Mouse (Mus musculus) v-Abl transformed pro-B cells (cell line): ENCODE measurements around the gene Parp3.
"Not testable (repeated sequence)": the region's sequence is repeated elsewhere in the genome, so short reads cannot be mapped to it uniquely, and the experiment has no call there.

Source experiments
- in situ Hi-C, 2 experiments: fragments of 400-800 bp; cut with MboI; formaldehyde crosslinking; loops; one replicate each; pipeline ENCODE4 v1.15.1; 2025; ENCODE audit not compliant: unreplicated experiment in 2 of 2

Parp3 gene

DNA sequence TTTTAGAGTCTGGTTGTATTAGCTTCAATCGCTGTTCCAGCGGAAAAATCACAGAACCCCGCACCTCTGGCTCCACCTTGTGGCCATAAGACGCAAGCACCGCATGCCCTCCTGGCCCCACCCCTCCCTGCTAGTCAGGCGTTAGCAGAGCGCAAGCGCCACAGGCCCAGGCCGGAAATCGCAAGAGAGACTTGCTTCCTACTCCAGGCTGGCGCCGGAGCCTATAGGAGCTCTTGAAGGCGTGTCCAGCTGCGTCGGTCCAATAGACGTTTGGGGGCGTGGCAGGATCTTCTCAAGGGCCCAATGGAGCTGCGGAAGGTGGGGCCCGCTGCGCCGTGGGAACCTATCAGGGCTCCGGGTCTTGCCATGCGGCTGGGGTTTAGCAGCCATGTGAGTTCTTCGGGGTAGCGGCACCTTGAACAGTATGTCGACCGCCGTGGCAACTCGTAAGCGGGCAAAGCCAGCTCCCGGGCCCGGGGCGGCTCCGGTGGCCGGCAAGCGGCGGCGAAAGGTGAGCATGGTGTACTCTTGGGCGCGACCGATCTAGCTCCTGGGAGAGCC, at the start of gene Parp3:
Gene Parp3 (minus strand): TSS at position 26 of the 561 bp plus-strand sequence.
- in situ Hi-C loops: loop anchor here (5.0 to 10.0 kb wide), 2 partner anchors 52 to 260 kb away; partner anchors contain the start of gene Rpl29 (in 1 of the 2)

DNA sequence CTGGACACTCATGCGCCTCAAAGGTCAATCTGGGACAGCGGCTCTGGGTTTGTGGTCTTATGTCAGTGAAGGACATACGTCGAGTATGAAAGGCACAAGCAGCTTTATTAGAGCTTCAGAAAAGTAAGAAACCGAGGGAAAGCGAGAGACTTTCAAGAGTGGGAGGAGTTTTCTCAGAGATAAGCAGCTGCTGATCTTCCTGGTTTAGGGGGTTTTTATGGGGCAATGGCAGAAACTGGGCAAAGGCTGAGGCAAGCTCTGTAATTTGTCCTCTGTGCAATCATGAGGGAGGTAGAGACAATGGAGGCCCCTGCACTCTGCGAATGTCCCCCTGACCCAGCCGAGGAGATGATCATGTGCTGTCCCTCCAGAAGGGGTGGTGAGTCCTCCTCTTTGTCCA, 43.2 kb upstream of the Parp3 start:
- in situ Hi-C loops: loop anchor here in 1 of 2 experiments (10.0 kb wide), 1 partner anchor 395 kb away; no protein-coding TSS in a partner anchor

DNA sequence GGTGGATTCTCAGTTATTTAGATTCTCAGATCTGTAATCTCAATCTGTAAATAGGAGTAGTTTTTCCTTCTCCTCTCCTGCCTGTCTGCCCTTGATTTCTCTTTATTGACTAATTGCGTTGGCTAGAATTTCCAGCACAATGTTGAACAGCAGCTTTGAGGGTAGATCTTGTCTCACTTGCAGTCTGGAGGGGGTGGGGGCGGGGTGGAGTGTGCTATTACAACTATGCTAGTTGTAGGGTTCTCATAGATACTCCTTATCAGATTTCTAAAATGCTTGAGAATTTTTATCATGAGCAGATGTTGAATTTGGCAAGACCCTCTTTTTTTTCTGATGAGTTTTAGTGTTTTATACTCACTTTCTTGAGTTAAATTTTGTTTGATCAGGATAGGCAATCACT, 42.7 kb upstream of the Parp3 start:
- in situ Hi-C loops: no loop called here

DNA sequence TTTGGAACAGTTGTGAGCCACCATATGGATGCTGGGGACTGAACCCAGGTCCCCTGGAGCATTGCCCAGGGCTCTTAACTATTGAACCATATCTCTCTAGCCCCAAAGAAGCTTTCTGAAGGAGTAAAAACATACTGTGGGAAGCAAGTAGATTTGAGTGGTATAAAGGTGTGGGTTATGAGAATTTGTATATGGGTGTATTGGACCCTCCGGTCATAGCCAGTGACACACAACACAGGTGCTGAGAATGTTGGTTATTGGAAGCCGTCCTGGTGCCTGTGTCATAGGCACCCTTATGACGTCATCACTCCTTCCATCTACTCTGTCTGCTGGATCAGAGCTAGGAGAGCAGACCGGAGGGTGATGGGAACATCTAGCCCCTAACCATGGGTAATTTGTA, 37.5 kb upstream of the Parp3 start, which contains the start of gene Iqcf5:
Gene Iqcf5 (plus strand): TSS at position 301 of the 400 bp plus-strand sequence.
- in situ Hi-C loops: no loop called here

DNA sequence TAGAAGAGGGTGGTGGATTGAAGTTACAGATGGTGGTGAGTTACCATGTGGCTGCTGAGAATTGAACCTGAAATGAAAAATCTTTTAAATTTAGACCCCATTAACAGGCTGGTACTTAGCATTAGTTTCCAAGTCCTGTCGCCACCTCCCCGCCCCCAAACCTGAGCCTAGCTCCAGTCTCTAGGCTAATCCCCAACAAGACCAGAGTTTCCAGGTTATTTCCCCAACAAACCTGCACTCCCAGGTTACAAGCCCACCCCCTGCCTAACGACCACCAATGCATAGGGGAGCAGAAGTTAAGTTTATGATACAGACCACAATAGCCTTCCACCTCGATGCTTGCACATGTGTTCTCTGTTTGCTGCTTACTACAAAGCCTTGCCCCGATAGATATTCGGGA, 36.8 kb upstream of the Parp3 start:
- in situ Hi-C loops: no loop called here

DNA sequence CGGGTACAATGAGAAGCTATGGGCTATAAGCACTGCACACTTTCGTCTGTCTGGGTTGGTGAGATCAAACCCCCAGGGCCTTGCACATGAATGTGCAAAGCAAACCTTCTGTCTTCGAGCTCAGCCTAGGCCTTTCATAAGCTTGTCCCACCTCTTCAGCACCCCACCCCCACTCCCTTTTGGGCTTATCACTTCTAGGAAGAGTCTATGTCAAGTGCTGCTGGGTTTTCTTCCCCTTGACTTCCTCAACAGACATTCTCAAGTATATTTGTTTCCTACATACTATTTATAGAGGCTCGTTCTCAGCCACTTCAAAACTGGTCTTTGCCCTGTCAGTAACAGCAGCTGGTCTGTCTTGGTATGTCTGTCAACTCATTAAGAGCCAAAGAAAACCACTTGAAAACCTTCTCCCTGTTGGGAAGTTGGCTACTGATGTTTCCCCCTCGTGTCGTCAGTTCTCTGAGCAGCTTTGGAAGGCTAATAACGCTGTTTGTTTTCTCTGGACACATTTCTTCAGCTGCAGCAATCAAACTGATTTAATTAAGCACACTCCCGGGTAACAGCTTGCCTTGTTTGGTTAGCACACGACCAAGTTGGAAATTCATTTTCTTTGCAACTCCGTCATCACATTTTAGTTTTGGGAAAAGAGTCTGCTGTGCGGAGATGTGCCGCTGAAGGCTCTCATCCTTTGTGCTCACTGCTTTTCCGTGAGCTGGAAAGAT, 36.1 kb upstream of the Parp3 start:
- in situ Hi-C loops: no loop called here

DNA sequence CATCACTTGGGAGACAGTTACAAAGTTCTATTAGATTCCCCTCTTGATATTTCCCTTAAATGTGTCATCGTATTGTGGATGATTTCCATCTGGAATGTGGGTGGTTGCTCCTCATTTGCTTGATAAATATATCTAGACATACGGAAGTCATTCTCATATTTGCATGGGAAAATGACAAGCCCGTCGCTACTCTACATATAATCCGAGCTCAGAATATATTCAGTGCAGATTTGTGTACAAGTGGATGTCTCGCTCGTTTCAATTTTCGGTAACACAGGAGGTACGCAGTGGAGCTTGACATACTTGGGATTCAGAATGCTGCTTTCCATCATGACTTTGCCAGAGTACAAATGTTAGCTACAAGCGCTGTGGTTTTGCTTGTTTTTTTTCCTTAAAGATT, 32.6 kb upstream of the Parp3 start:
- in situ Hi-C loops: no loop called here

DNA sequence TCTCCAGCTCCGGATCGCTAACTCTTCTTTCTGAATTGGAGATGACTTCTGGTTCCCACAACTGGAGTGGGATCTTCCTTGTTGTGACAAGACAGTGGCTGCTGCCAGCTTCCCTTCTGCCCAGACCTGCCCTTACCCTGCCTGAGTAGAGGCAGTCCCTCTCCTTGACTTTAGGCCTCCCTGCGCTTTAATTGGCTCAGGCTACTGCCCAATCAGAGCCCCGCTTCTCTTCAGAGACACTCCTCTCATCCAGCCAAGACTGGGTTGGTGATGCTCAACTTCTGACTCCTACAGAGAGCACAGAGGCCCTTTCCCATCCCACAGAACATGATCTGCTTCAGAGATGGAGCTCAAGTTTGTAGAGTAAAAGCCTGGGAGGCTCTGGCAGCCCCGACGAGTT, 27.5 kb upstream of the Parp3 start:
- in situ Hi-C loops: no loop called here

DNA sequence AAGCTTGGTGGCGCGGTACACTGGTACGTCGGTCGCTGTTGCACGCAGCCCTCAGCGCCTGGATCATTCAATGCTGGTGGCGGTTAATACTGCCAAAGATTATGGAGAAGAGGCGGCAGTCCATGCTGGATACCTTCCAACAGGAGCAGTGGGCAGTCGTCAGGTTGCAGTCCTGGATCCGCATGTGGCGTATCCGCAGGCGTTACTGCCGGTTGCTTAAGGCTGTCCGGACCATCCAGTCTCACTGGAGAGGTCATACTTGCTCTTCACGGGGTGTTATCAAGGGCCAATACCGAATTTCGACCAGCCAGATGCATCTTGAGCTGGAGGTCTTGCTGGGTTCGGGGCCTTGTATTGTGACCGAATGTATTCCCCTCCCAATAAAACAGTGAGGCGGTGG, 25.1 kb upstream of the Parp3 start:
- in situ Hi-C loops: no loop called here

DNA sequence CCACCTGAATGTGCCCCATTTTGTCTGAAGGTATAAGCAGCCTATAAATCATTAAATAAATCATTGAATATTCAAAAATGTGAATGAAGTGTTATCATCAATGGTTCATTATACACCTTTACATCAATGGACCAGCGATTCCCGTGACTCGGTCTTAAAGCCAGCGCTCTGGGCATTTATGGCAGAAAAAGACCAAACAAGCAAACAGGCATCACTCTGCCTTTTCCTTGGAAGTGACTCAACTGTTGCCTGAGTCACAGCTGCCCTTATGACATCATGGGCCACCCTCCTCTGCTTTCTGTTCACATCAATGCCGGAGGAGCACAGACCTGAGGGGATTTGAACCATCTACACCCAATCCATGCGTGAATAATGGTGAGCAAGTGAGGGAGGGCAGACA, 22.9 kb upstream of the Parp3 start, which contains the start of gene Iqcf1:
Gene Iqcf1 (plus strand): TSS at position 301 of the 400 bp plus-strand sequence.
- in situ Hi-C loops: no loop called here

DNA sequence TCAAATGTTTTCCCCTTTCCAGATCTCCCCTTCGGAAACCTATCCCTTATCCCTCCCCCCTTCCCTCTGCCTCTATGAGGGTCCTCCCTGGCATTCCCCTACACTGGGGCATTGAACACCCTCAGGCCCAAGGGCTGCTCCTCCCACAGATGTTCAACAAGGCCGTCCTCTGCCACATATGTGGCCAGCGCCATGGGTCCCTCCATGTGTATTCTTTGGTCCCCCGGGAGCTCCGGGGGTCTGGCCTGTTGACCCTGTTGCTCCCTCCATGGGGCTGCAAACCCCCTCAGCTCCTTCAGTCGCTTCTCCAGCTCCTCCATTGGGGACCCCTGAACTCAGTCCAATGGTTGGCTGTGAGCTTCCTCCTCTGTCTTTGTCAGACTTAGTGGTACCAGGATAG, 10.9 kb upstream of the Parp3 start:
- in situ Hi-C loops: not testable (repeated sequence)

DNA sequence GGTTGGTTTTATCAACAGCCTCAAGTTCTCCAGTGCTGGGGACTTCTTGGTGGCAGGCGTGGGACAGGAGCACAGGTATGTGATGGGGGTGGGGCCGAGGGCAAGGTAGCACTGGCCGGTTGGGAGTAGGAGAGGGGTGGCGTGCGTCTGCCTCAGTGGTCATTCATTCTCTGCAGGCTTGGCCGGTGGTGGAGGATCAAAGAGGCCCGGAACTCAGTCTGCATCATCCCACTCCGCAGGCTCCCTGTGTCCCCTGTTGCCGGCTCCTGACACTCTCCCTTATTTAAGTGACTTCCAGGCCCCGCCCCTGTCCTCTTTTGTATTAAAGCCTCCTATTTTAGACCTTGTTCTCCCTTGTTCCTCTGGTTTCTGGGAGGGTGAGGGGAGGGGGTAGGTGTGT, 8.3 kb upstream of the Parp3 start:
- in situ Hi-C loops: no loop called here

DNA sequence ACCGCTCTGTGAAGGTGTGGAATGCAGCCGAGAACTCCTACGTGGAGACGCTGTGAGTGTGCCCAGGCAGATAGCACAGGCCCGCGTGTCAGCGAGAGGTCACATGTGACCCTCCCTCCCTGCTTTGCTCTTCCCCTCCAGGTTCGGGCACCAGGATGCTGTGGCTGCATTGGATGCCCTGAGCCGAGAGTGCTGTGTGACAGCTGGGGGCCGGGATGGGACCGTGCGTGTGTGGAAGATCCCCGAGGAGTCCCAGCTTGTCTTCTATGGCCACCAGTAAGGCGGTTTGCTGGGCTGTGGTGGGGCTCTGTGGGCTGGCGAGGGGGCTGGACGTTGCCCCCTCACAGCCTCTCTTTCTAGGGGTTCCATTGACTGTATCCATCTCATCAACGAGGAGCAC, 6.9 kb upstream of the Parp3 start:
- in situ Hi-C loops: no loop called here

DNA sequence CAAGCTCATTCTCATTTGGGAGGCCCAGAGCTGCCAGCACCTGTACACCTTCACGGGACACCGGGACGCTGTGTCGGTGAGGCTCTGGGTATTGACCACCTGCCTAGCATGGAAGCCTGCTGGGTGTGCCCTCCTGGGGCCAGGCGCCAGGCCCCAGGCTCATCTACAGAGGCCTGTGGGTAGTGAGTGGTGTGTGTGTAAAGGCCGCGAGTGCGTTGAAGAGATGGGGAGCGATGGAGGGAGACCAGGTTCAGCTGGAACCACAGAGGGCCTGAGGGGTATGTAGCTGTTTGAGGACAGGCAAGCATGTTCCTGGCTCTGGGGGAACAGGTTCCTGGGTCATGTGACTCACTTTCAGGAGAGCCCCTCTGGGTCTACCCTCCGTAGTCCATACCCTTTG, 6.4 kb upstream of the Parp3 start:
- in situ Hi-C loops: no loop called here

DNA sequence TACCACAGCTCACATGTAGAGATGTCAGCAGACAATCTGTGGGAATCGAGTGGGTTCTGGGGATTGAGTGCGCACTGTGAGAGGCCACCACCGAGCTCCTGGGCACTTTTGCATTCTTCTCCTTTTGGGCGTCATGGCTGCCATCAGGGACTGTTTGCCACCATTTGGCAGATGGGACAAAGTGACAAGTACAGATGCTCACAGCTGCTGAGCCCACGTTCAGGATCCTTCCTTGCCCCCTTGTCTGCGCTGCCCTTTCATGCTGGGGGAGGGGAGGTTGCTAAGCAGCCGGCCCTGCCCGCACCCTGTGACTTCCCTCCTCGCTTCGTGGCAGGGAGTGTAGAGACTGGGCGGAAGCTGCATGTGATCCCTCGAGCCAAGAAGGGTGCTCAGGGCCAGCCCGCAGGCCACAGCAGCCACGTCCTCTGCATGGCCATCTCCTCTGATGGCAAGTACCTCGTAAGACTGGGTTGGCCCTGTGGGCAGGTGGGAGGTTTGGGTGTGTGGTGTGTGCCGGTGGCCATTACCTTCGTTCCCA, 5.9 kb upstream of the Parp3 start:
- in situ Hi-C loops: no loop called here

DNA sequence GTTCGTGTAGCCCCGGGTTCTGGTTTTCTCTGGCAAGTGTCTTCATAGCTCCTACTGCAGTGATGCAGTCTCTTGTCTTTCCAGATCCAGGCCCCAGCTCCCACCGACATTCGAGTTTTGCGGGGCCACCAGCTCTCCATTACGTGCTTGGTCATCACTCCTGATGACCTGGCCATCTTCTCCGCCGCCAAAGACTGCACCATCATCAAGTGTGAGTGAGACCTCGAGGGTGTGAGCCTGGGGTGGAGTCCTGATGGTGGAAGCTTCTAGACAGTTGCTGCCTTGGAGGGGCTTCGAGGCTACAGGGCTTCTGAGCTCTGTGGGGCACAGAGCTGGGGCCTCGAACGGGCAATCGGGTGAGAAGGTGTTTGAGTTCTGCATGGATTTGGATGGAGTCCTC, 4.9 kb upstream of the Parp3 start:
- in situ Hi-C loops: no loop called here

DNA sequence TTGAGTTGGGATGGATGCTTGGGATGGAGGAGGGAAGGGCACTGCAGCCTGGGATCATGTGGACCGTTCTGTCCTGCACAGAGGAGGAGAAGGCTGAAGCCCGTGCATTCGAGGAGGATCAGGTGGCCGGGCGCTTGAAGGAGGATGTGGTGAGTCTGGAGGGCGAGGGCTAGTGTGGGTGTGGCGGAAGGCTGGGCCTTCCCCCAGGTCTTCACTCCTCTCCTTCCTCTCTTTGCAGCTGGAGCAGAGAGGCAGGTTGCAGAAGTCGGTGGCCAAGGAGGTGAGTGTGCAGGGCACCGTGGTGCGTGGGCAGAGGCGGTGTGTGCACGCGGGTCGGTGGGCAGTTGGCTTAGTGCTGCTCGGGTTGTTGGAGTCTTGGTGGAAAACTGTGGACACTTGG, 4.3 kb upstream of the Parp3 start:
- in situ Hi-C loops: no loop called here

DNA sequence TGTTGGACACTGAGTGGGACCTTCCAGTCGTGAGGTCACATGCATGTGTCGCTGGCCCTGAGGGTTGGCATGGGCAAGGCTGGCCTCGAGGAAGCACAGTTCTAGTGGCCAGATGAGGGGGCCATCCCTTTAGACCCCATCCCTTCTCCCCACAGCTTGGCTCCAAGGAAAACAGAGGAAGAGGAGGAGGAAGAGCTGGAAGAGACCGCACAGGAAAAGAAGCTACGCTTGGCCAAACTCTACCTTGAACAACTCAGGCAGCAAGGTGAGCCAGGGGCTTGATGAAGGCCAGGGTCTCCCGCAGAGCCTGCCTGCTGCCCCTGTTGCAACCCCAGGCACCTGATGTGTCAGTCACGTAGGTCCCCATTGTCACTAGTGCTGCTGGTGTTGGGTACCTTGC, 3.8 kb upstream of the Parp3 start:
- in situ Hi-C loops: no loop called here

DNA sequence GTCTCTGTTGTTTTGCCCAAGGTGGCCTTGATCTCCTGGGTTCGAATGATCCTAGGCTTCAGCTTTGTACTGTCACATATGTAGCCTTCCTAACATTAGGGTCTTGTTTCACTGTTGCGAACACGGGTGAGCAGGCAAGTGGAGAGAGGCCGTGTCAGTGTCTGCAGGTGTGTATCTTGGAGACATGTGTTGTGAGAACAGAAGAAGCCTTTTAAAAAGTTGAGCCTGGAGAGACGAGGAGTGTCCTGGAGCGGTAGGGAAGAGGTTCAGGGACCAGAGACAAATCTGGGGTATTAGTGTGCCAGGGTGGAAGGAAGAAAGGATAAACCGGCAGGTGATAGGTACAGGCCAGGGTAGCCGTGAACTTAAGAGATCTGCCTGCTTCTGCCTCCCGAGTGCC, 1.4 kb upstream of the Parp3 start:
- in situ Hi-C loops: loop anchor here (5.0 to 10.0 kb wide), 2 partner anchors 53 to 261 kb away; partner anchors contain the start of gene Rpl29 (in 1 of the 2)

DNA sequence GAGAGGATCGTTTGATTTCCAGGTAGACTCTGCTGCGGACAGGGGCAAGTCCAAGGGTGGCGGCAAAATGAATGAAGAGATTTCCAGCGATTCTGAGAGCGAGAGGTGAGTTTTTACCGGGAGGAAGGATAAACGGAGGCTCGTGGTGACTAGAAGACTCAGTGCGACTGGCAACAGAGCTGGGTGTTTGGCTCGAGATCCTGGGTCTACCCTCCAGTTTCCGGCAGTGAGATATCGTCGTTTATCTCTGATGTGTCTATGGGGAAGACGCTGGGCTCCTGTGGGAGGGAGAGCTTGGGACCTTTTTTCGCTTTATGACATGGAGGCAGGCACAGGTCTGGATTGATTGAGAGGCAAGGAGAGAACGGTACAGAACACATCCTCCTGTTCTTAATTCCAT, 900 bp upstream of the Parp3 start:
- in situ Hi-C loops: loop anchor here (5.0 to 10.0 kb wide), 2 partner anchors 53 to 260 kb away; partner anchors contain the start of gene Rpl29 (in 1 of the 2)

DNA sequence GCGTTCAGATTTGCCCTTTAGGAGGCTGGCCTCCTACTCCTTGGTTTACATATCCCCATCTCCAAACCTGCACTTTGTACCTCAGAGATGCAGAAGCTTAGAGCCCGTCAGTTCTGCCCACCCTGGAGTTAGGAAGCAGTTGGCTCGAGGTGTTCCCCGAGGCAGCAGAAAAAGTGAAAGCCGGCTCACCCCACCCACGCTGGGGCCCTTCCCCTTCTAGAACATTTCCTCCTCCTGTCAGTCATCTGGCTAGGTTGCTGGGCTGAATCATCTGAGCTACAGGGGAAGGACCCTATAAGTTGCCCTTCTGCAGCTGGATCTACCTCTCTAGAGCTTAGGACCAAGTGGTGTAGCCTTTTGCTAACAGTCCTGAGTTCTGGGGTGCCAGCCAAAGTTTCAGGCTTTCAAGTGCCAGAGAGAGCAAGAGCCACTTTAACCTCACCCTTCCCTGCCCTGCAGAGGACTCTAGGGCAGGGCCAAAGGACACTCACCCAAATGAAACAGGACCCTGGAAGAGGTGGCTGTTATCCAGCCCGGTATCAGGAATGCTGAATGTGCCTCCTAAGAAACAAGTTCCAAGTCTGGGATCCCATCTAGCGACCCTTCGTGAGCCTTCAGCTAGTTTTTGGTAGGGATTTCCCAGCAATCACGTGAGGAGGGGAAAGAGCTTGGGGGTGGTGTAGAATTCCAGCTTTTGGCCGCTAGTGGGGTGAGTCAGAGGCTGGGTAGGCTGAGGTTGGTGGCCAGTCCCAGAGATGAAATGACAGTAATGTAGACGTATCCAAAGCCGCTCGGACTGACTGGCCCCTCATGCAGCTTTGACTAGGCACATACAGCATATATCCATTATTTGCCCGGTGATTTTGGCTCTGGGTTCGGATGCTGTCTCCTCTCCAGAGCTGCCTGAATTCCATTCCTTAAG, 486 bp downstream of the Parp3 start:
- in situ Hi-C loops: loop anchor here (5.0 to 10.0 kb wide), 2 partner anchors 51 to 259 kb away; partner anchors contain the start of gene Rpl29 (in 1 of the 2)
